Mouse (Mus musculus) forebrain, embryonic 16.5 days (tissue): ENCODE data around the gene Lemd2. TPM values are rescaled to one million over a fixed set of nuclear protein-coding genes. Genes with fewer than 3 reads are reported as not detected.

Experiments used
- ATAC-seq: fragments of 200-750 bp; cut with Nextera tagmentation; 2 replicates; pipeline ENCODE4 v1.8.0; 2017; ENCODE audit warnings: mild to moderate bottlenecking, moderate library complexity
- H3K27ac ChIP-seq: fragments of 300-500 bp; sonication (generic); 2 replicates; pipeline ENCODE4 v1.5.1; 2014; ENCODE audit warnings: low read length, control low read depth
- H3K27me3 ChIP-seq: fragments of 300-500 bp; sonication (generic); replicated peaks from 2 replicates; pipeline ENCODE4 v1.6.1; 2014; ENCODE audit warnings: low read length; ENCODE audit not compliant: control insufficient read depth, insufficient read depth
- H3K36me3 ChIP-seq: fragments of 300-500 bp; sonication (generic); 2 replicates; pipeline ENCODE4 v1.6.1; 2014; ENCODE audit not compliant: control insufficient read depth, insufficient read depth
- H3K4me1 ChIP-seq: fragments of 300-500 bp; sonication (generic); replicated peaks from 2 replicates; pipeline ENCODE4 v1.6.1; 2014; ENCODE audit warnings: low read length; ENCODE audit not compliant: control insufficient read depth, insufficient read depth
- H3K4me2 ChIP-seq: fragments of 300-500 bp; sonication (generic); 2 replicates; pipeline ENCODE4 v1.6.1; 2014; ENCODE audit warnings: mild to moderate bottlenecking, low read length, control low read depth
- H3K4me3 ChIP-seq: fragments of 300-500 bp; sonication (generic); replicated peaks from 2 replicates; pipeline ENCODE4 v1.5.1; 2014; ENCODE audit warnings: mild to moderate bottlenecking, low read length, control low read depth
- H3K9ac ChIP-seq: fragments of 300-500 bp; sonication (generic); replicated peaks from 2 replicates; pipeline ENCODE4 v1.6.1; 2014; ENCODE audit warnings: low read depth, low read length, control low read depth
- H3K9me3 ChIP-seq: fragments of 300-500 bp; sonication (generic); 2 replicates; pipeline ENCODE4 v1.6.1; 2016; ENCODE audit warnings: low read length; ENCODE audit not compliant: control insufficient read depth
- WGBS: fragments of 180-500 bp; shearing (Covaris S2); extraction: QIAGEN DNeasy Blood & Tissue Kit; methylation state at CpG from one replicate; pipeline ENCODE4 v1.1.7; 2014; 5-methylcytosine and 5-hydroxymethylcytosine counted together
- polyA plus RNA-seq: library from polyadenylated mRNA; unstranded; fragments of >200 nt; fragmentation: Nextera tagmentation; extraction: Ambion mirVana; gene quantifications from 2 replicates; pipeline ENCODE4 v1.2.1, GENCODE M21; 2015

Gene Lemd2
- polyA plus RNA-seq, 1 experiment from 2014 or later: 26.4 TPM

- H3K4me3 ChIP-seq: no peak overlapping the region
- H3K27ac ChIP-seq: no peak overlapping the region
- ATAC-seq: no peak
- H3K27me3 ChIP-seq: no peaks in the 10 kb centered on the region
- H3K36me3 ChIP-seq: no peaks in the 10 kb centered on the region
- no peaks in the 10 kb centered on the region for H3K9me3 ChIP-seq
- peaks cover 11% of the 10 kb centered on the region for H3K4me1 ChIP-seq
- H3K4me2 ChIP-seq: no peak overlapping the region
- no peak overlapping the region for H3K9ac ChIP-seq
- 86% methylated on average over 9 of the region's 9 CpGs for WGBS
These were observed 31.8 kb downstream of the Lemd2 start for GRCm38 (mm10) chr17:27172459-27172858.

GRCm38 (mm10) chr17:27171121-27171520 is 33.1 kb downstream of the Lemd2 start:
- peaks cover 8% of the 10 kb centered on the region for H3K4me1 ChIP-seq
- H3K27me3 ChIP-seq: no peaks in the 10 kb centered on the region
- H3K9ac ChIP-seq: no peak overlapping the region
- H3K9me3 ChIP-seq: no peaks in the 10 kb centered on the region
- no peaks in the 10 kb centered on the region for H3K36me3 ChIP-seq
- ATAC-seq: no peak
- WGBS: 84% methylated on average over 5 of the region's 5 CpGs
- H3K27ac ChIP-seq: no peak overlapping the region
- no peak overlapping the region for H3K4me2 ChIP-seq
- no peak overlapping the region for H3K4me3 ChIP-seq

- Histone ChIP-seq H3K4me3 (no peak overlapping the region), H3K4me1 (no peaks in the 10 kb centered on the region), H3K36me3 (no peaks in the 10 kb centered on the region), H3K27ac (no peak overlapping the region), H3K9ac (no peak overlapping the region), H3K27me3 (no peaks in the 10 kb centered on the region), H3K9me3 (no peaks in the 10 kb centered on the region), H3K4me2 (no peak overlapping the region)
- ATAC-seq: no peak
- 69% methylated on average over 11 of the region's 11 CpGs for WGBS
These were observed 34.1 kb downstream of the Lemd2 start for GRCm38 (mm10) chr17:27169952-27170695.

- Histone ChIP-seq H3K27ac (no peak overlapping the region), H3K4me3 (no peak overlapping the region), H3K27me3 (no peaks in the 10 kb centered on the region), H3K36me3 (no peaks in the 10 kb centered on the region), H3K9ac (no peak overlapping the region), H3K9me3 (no peaks in the 10 kb centered on the region), H3K4me2 (no peak overlapping the region), H3K4me1 (no peaks in the 10 kb centered on the region)
- WGBS: 94% methylated on average over 4 of the region's 4 CpGs
- ATAC-seq: no peak
These were observed 35.7 kb downstream of the Lemd2 start for GRCm38 (mm10) chr17:27168569-27168968.

- Histone ChIP-seq H3K4me1 (no peaks in the 10 kb centered on the region), H3K4me2 (no peak within 1 kb of the TSS), H3K27ac (no peak within 1 kb of the TSS), H3K9me3 (no peaks in the 10 kb centered on the region), H3K27me3 (no peaks in the 10 kb centered on the region), H3K4me3 (no peak within 1 kb of the TSS), H3K36me3 (no peaks in the 10 kb centered on the region), H3K9ac (no peak within 1 kb of the TSS)
- ATAC-seq: no peak
- 52% methylated on average over 4 of the region's 4 CpGs for WGBS
These were observed 36.7 kb downstream of the Lemd2 start, which contains the start of gene Ip6k3 for GRCm38 (mm10) chr17:27167545-27167944. Gene Ip6k3 (minus strand): TSS chr17:27167795.

- no peak overlapping the region for H3K4me3 ChIP-seq
- no peaks in the 10 kb centered on the region for H3K9me3 ChIP-seq
- no peaks in the 10 kb centered on the region for H3K27me3 ChIP-seq
- no peak for ATAC-seq
- H3K27ac ChIP-seq: no peak overlapping the region
- H3K9ac ChIP-seq: no peak overlapping the region
- H3K4me1 ChIP-seq: no peaks in the 10 kb centered on the region
- no peak overlapping the region for H3K4me2 ChIP-seq
- 72% methylated on average over 6 of the region's 6 CpGs for WGBS
- no peaks in the 10 kb centered on the region for H3K36me3 ChIP-seq
These were observed 37.4 kb downstream of the Lemd2 start for GRCm38 (mm10) chr17:27166901-27167300.

- ATAC-seq: no peak
- Histone ChIP-seq H3K27me3 (no peaks in the 10 kb centered on the region), H3K27ac (no peak overlapping the region), H3K4me1 (no peaks in the 10 kb centered on the region), H3K9me3 (no peaks in the 10 kb centered on the region), H3K9ac (no peak overlapping the region), H3K4me2 (no peak overlapping the region), H3K36me3 (no peaks in the 10 kb centered on the region), H3K4me3 (no peak overlapping the region)
- 71% methylated on average over 8 of the region's 8 CpGs for whole genome bisulfite sequencing
These were observed 39.1 kb downstream of the Lemd2 start for GRCm38 (mm10) chr17:27165054-27165773.

- Histone ChIP-seq H3K4me1 (no peaks in the 10 kb centered on the region), H3K36me3 (no peaks in the 10 kb centered on the region), H3K4me2 (no peak overlapping the region), H3K27ac (no peak overlapping the region), H3K9me3 (no peaks in the 10 kb centered on the region), H3K27me3 (no peaks in the 10 kb centered on the region), H3K9ac (no peak overlapping the region), H3K4me3 (no peak overlapping the region)
- 79% methylated on average over 4 of the region's 4 CpGs for WGBS
- ATAC-seq: no peak
These were observed 43.4 kb downstream of the Lemd2 start for GRCm38 (mm10) chr17:27160905-27161304.

- Histone ChIP-seq H3K27ac (no peak overlapping the region), H3K4me1 (peaks cover 1% of the 10 kb centered on the region; the same call in 1 of the 2 replicates), H3K27me3 (no peaks in the 10 kb centered on the region), H3K9me3 (no peaks in the 10 kb centered on the region), H3K4me3 (no peak overlapping the region), H3K9ac (no peak overlapping the region), H3K36me3 (no peaks in the 10 kb centered on the region), H3K4me2 (no peak overlapping the region)
- 85% methylated on average over 7 of the region's 7 CpGs for WGBS
- ATAC-seq: no peak
These were observed 45.1 kb downstream of the Lemd2 start for GRCm38 (mm10) chr17:27159169-27159568.
